In the genomic region with DNA sequence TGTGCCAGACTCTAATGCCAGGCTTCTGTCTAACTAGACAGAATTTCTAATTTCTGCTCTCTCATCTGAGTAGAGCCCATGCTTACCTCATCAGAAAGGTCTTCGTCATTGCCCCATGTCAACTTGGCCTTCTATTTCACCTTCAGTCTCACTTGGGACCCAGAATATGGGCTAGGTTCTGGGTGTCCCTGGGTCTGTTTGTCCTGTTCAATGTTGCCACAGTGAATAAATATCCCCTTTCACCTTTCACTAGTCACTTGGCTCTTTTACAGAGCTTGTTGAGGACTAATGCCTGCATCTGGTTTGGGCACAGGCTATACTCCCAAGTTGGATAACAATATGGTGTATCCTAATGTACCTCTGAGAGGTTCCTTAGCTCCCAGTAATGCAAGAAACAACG, we compare ENCODE assay signal across 38 mouse cellular contexts. TPM values are rescaled to one million over a fixed set of nuclear protein-coding genes. Genes with fewer than 3 reads are reported as not detected.
"Had no signal": no experiment of that assay in that cellular context is flagged by ENCODE, and none has a peak within 500 bp of the region (broad histone marks: within the 10 kb centered on the region; RNA-seq: fewer than 3 reads in every experiment).

No protein-coding gene starts in this region.

- ATAC-seq: hindbrain, embryonic 16.5 days; hindbrain, postnatal 0 days; inflammation-experienced regulatory T-cells, adult 6 months; intestine, embryonic 15.5 days; intestine, embryonic 16.5 days; intestine, postnatal 0 days had no signal

- H3K4me2 ChIP-seq: heart, embryonic 11.5 days; heart, embryonic 12.5 days; heart, embryonic 13.5 days; heart, embryonic 15.5 days; hindbrain, embryonic 12.5 days; hindbrain, embryonic 13.5 days; hindbrain, embryonic 14.5 days; hindbrain, embryonic 15.5 days; intestine, embryonic 15.5 days; kidney, embryonic 15.5 days had no signal

- H3K27ac ChIP-seq: heart, embryonic 10.5 days; heart, embryonic 13.5 days; heart, embryonic 15.5 days; hindbrain, embryonic 10.5 days; hindbrain, embryonic 12.5 days; hindbrain, embryonic 13.5 days; hindbrain, embryonic 14.5 days; hindbrain, embryonic 15.5 days; hindbrain, postnatal 0 days; intestine, embryonic 15.5 days; kidney, embryonic 15.5 days; kidney, postnatal 0 days; layer of hippocampus, adult 2 months had no signal

- H3K4me3 ChIP-seq: heart, embryonic 10.5 days; heart, embryonic 12.5 days; heart, embryonic 13.5 days; heart, embryonic 15.5 days; hindbrain, embryonic 10.5 days; hindbrain, embryonic 12.5 days; hindbrain, embryonic 13.5 days; hindbrain, embryonic 15.5 days; intestine, embryonic 15.5 days; kidney, embryonic 15.5 days; layer of hippocampus, adult 2 months had no signal

- H3K27me3 ChIP-seq: heart, embryonic 12.5 days; heart, embryonic 13.5 days; heart, embryonic 15.5 days; hindbrain, embryonic 12.5 days; hindbrain, embryonic 13.5 days; hindbrain, embryonic 15.5 days; intestine, embryonic 15.5 days; kidney, embryonic 15.5 days had no signal

- DNase-seq: heart, postnatal 10 days; heart, postnatal 14 days; heart, postnatal 36 days; heart, postnatal 4 days; kidney, adult 11 months; kidney, adult 18-20 months; kidney, adult 2 months; kidney, adult 8-10 months; kidney, adult 9 months; kidney, postnatal 10 days; kidney, postnatal 14 days; kidney, postnatal 25 days; kidney, postnatal 36 days; kidney, postnatal 4 days; layer of hippocampus, adult 9-11 months; layer of hippocampus, postnatal 36 days had no signal

- H3K9ac ChIP-seq: heart, embryonic 12.5 days; heart, embryonic 13.5 days; heart, embryonic 15.5 days; hindbrain, embryonic 12.5 days; hindbrain, embryonic 13.5 days; hindbrain, embryonic 14.5 days; hindbrain, embryonic 15.5 days; intestine, embryonic 15.5 days; kidney, embryonic 15.5 days had no signal

- H3K9me3 ChIP-seq: heart, embryonic 10.5 days; heart, embryonic 12.5 days; heart, embryonic 13.5 days; heart, embryonic 15.5 days; hindbrain, embryonic 10.5 days; hindbrain, embryonic 12.5 days; hindbrain, embryonic 13.5 days; hindbrain, embryonic 15.5 days; intestine, embryonic 15.5 days; kidney, embryonic 15.5 days had no signal

- H3K36me3 ChIP-seq: heart, embryonic 10.5 days; heart, embryonic 12.5 days; heart, embryonic 13.5 days; heart, embryonic 15.5 days; hindbrain, embryonic 10.5 days; hindbrain, embryonic 12.5 days; hindbrain, embryonic 13.5 days; hindbrain, embryonic 15.5 days; intestine, embryonic 15.5 days; kidney, embryonic 15.5 days had no signal

- H3K4me1 ChIP-seq: heart, embryonic 10.5 days; heart, embryonic 13.5 days; heart, embryonic 15.5 days; hindbrain, embryonic 10.5 days; hindbrain, embryonic 12.5 days; hindbrain, embryonic 13.5 days; hindbrain, embryonic 15.5 days; intestine, embryonic 15.5 days; kidney, embryonic 15.5 days had no signal

RNA-seq across cellular contexts. Expression of gene Dcdc2a, which starts 16.3 kb away (rescaled TPM):
- total RNA-seq: heart, adult 8-10 months; heart, postnatal 25 days; heart, postnatal 36 days; hematopoietic stem cell, adult 5-6 weeks had no signal
- polyA plus RNA-seq: inflammation-experienced regulatory T-cells, adult 6 months had no signal
